Mouse (Mus musculus) B cell, adult 67 days (primary cell): ENCODE data around the gene Smim20. TPM values are rescaled to one million over a fixed set of nuclear protein-coding genes. Genes with fewer than 3 reads are reported as not detected.

Experiments used
- total RNA-seq, 2 experiments: library from RNA; stranded (reverse); gene quantifications; 4 replicates each; pipeline ENCODE4 v1.2.4; 2023

Smim20 gene
- 10 to 100 TPM; 49.1 to 56.5 TPM for total RNA-seq

GRCm38 (mm10) chr5:53266931-53267853, at the start of gene Smim20:
Smim20 (plus strand) TSS chr5:53267083.

Other genes starting within 250 kb of the Smim20 start
- gene Slc34a2, start 229.0 kb upstream of the Smim20 start, total RNA-seq: not detected
- gene Sel1l3, start 53.2 kb upstream of the Smim20 start, total RNA-seq: 1 to 10 TPM; 1.6 TPM
- 10 to 100 TPM; 32.7 to 38.7 TPM for gene Rbpj, start 199.1 kb downstream of the Smim20 start, total RNA-seq